Mouse (Mus musculus) MEL (cell line): ENCODE measurements around the gene Nfix. TPM values are rescaled to one million over a fixed set of nuclear protein-coding genes. Genes with fewer than 3 reads are reported as not detected.

ENCODE experiments used
- DNase-seq: peaks from one replicate; pipeline ENCODE4 v3.0.0; 2011; ENCODE audit warnings: low read depth, low spot score
- H3K27ac ChIP-seq: 2 replicates; pipeline ENCODE4 v1.5.1; 2012; ENCODE audit warnings: low read depth, mild to moderate bottlenecking, control low read depth, low read length, moderate library complexity; ENCODE audit not compliant: control insufficient read depth
- H3K27me3 ChIP-seq, 2 experiments: fragments of 150-350 bp in 1 of 2; sonication (generic) in 1 of 2; 2 replicates each; pipeline ENCODE4 v1.6.1; 2012; ENCODE audit warnings: low read length in 2 of 2, mild to moderate bottlenecking in 2 of 2, improper control_type of control experiment in 1 of 2, moderate library complexity in 1 of 2; ENCODE audit not compliant: insufficient read depth in 2 of 2, control insufficient read depth in 1 of 2
- H3K36me3 ChIP-seq, 2 experiments: 2 replicates each; pipeline ENCODE4 v1.6.1; 2012 to 2014; ENCODE audit warnings: low read length in 2 of 2, improper control_type of control experiment in 1 of 2, inconsistent platforms in 1 of 2, mild to moderate bottlenecking in 1 of 2; ENCODE audit not compliant: insufficient read depth in 2 of 2, control insufficient read depth in 1 of 2
- H3K4me1 ChIP-seq, 2 experiments: fragments of 150-350 bp in 1 of 2; sonication (generic) in 1 of 2; 2 replicates each; pipeline ENCODE4 v1.6.1; 2012; ENCODE audit warnings: low read length in 2 of 2, improper control_type of control experiment in 1 of 2, mild to moderate bottlenecking in 1 of 2; ENCODE audit not compliant: insufficient read depth in 2 of 2, control insufficient read depth in 1 of 2
- H3K4me3 ChIP-seq, 2 experiments: fragments of 150-350 bp in 1 of 2; sonication (generic) in 1 of 2; 2 replicates each; pipeline ENCODE4 v1.5.1; 2012; ENCODE audit warnings: low read depth in 2 of 2, low read length in 2 of 2, mild to moderate bottlenecking in 2 of 2, moderate library complexity in 2 of 2, control low read depth in 1 of 2, improper control_type of control experiment in 1 of 2; ENCODE audit not compliant: control insufficient read depth in 1 of 2, insufficient read depth in 1 of 2
- H3K79me2 ChIP-seq: 2 replicates; pipeline ENCODE4 v1.6.1; 2012; ENCODE audit warnings: mild to moderate bottlenecking, low read length, moderate library complexity; ENCODE audit not compliant: control insufficient read depth, poor library complexity, insufficient read depth
- H3K9ac ChIP-seq: 2 replicates; pipeline ENCODE4 v1.6.1; 2012; ENCODE audit warnings: low read depth, mild to moderate bottlenecking, control low read depth, low read length, moderate library complexity; ENCODE audit not compliant: control insufficient read depth, poor library complexity, severe bottlenecking
- H3K9me3 ChIP-seq: fragments of 150-350 bp; sonication (generic); replicated peaks from 2 replicates; pipeline ENCODE4 v1.6.1; 2012; ENCODE audit warnings: mild to moderate bottlenecking, low read length, improper control_type of control experiment, moderate library complexity; ENCODE audit not compliant: insufficient read depth
- BHLHE40 ChIP-seq: IDR thresholded peaks from 2 replicates; pipeline ENCODE4 v1.6.1; 2012; ENCODE audit warnings: low read depth, mild to moderate bottlenecking, inconsistent platforms, low read length, improper control_type of control experiment, borderline replicate concordance
- CHD2 ChIP-seq: IDR thresholded peaks from 2 replicates; pipeline ENCODE4 v1.6.1; 2011; ENCODE audit warnings: low read length, improper control_type of control experiment
- CTCF ChIP-seq, 3 experiments: IDR thresholded peaks in 2 of 3; conservative IDR thresholded peaks in 1 of 3; 2 replicates each; pipeline ENCODE4 v1.5.1; 2011 to 2012; ENCODE audit warnings: low read length in 3 of 3, low read depth in 2 of 3, mild to moderate bottlenecking in 2 of 3, improper control_type of control experiment in 1 of 3, inconsistent platforms in 1 of 3, mixed read lengths in 1 of 3, moderate library complexity in 1 of 3; ENCODE audit not compliant: control insufficient read depth in 1 of 3, insufficient read depth in 1 of 3, poor library complexity in 1 of 3, severe bottlenecking in 1 of 3
- E2F4 ChIP-seq: IDR thresholded peaks from 2 replicates; pipeline ENCODE4 v1.6.1; 2011; ENCODE audit warnings: low read depth, low read length, improper control_type of control experiment, borderline replicate concordance
- JUND ChIP-seq: IDR thresholded peaks from 2 replicates; pipeline ENCODE4 v1.6.1; 2011; ENCODE audit warnings: low read depth, mild to moderate bottlenecking, improper control_type of control experiment, low read length
- KAT2A ChIP-seq: conservative IDR thresholded peaks from 2 replicates; pipeline ENCODE4 v1.6.1; 2012; ENCODE audit warnings: low read depth, low read length, improper control_type of control experiment, inconsistent platforms
- MXI1 ChIP-seq: IDR thresholded peaks from 2 replicates; pipeline ENCODE4 v1.6.1; 2011; ENCODE audit warnings: mild to moderate bottlenecking, low read depth, low read length, improper control_type of control experiment
- MYB ChIP-seq: IDR thresholded peaks from 2 replicates; pipeline ENCODE4 v1.6.1; 2011; ENCODE audit warnings: mild to moderate bottlenecking, low read depth, low read length, improper control_type of control experiment
- NELFE ChIP-seq: IDR thresholded peaks from 2 replicates; pipeline ENCODE4 v1.6.1; 2011; ENCODE audit warnings: low read depth, low read length, improper control_type of control experiment
- POLR2A ChIP-seq, 2 experiments: IDR thresholded peaks; 2 replicates each; pipeline ENCODE4 v1.6.1; 2011 to 2012; ENCODE audit warnings: low read length in 2 of 2, mild to moderate bottlenecking in 2 of 2, control low read depth in 1 of 2, improper control_type of control experiment in 1 of 2, low read depth in 1 of 2, moderate library complexity in 1 of 2; ENCODE audit not compliant: control insufficient read depth in 1 of 2, insufficient read depth in 1 of 2, poor library complexity in 1 of 2
- TAL1 ChIP-seq: IDR thresholded peaks from 2 replicates; pipeline ENCODE4 v1.6.1; 2012; ENCODE audit warnings: mild to moderate bottlenecking, inconsistent platforms, low read length, moderate library complexity, mixed read lengths
- UBTF ChIP-seq: IDR thresholded peaks from 2 replicates; pipeline ENCODE4 v1.6.1; 2012; ENCODE audit warnings: low read depth, mild to moderate bottlenecking, inconsistent platforms, low read length, improper control_type of control experiment, moderate library complexity, borderline replicate concordance; ENCODE audit not compliant: insufficient read depth
- USF1 ChIP-seq: IDR thresholded peaks from 2 replicates; pipeline ENCODE4 v1.6.1; 2014; ENCODE audit warnings: low read depth, mild to moderate bottlenecking, inconsistent platforms, low read length, improper control_type of control experiment, moderate library complexity
- USF2 ChIP-seq, 2 experiments: IDR thresholded peaks; 2 replicates each; pipeline ENCODE4 v1.6.1; 2011 to 2012; ENCODE audit warnings: improper control_type of control experiment in 2 of 2, low read length in 2 of 2, borderline replicate concordance in 1 of 2, inconsistent platforms in 1 of 2, low read depth in 1 of 2, mild to moderate bottlenecking in 1 of 2; ENCODE audit not compliant: insufficient read depth in 1 of 2
- ZC3H11A ChIP-seq: IDR thresholded peaks from 2 replicates; pipeline ENCODE4 v1.6.1; 2012; ENCODE audit warnings: low read depth, mild to moderate bottlenecking, inconsistent platforms, low read length, improper control_type of control experiment
- ZKSCAN1 ChIP-seq: IDR thresholded peaks from 2 replicates; pipeline ENCODE4 v1.6.1; 2012; ENCODE audit warnings: low read depth, mild to moderate bottlenecking, inconsistent platforms, low read length, improper control_type of control experiment, moderate library complexity
- polyA plus RNA-seq, 2 experiments: library from polyadenylated mRNA; stranded (reverse) in 1 of 2; unstranded in 1 of 2; fragments of >175 nt in 1 of 2; fragments of >200 nt in 1 of 2; gene quantifications; 2 replicates each; pipeline versions ENCODE4 v1.2.1 to v1.2.4; 2012; ENCODE audit warnings: low replicate concordance in 2 of 2, low read depth in 1 of 2; ENCODE audit not compliant: insufficient read length in 2 of 2, insufficient read depth in 1 of 2, missing spikeins in 1 of 2
- total RNA-seq: library from RNA; depleted of rRNA; stranded (reverse); fragments of 300-350 nt; gene quantifications from 2 replicates; pipeline ENCODE4 v1.2.3, GENCODE M21; 2012

The Nfix gene
- total and polyA plus RNA-seq, 3 experiments, result 14.4 to 29.1 TPM; not detected in 1

DNA sequence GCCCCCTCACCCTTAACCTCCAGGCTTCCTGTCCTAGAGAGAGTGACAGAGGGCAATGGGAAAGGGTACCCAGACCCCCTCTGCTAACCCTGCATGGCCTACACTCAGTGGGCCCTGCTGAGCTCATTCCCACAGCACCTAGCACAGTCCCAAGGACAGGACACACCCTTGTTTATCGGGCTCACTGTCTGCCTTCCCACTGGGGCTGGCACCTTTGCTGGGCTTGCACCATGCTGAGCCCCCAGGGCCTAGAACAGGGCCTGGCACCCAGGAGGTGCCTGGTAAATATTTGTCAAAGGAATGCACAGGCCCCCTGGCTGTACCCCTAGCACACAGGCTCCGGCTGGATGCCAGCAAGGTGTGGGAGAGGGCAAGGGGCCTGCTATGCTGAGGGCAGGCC lies 9.6 kb downstream of the Nfix start:
- Histone ChIP-seq H3K9ac (no peak overlapping the region), H3K4me3 (no peak overlapping the region), H3K79me2 (peaks cover 25% of the 10 kb centered on the region), H3K4me1 (no peaks in the 10 kb centered on the region), H3K9me3 (no peaks in the 10 kb centered on the region), H3K27ac (no peak overlapping the region), H3K27me3 (no peaks in the 10 kb centered on the region), H3K36me3 (no peaks in the 10 kb centered on the region)
- no peak for DNase-seq
- no peak for TF ChIP-seq BHLHE40
- TF ChIP-seq USF2 (IDR thresholded peaks at IDR 0.05; ENCODE audit: borderline replicate concordance in 1 of 2, insufficient read depth in 1 of 2, low read depth in 1 of 2, low read length in 2 of 2), result no peak
- no peak for TF ChIP-seq MXI1
- no peak for TF ChIP-seq CHD2
- no peak for TF ChIP-seq TAL1
- TF ChIP-seq USF1, result no peak
- no peak for TF ChIP-seq NELFE
- no peak for TF ChIP-seq UBTF
- TF ChIP-seq MYB, result no peak
- no peak for TF ChIP-seq JUND
- no peak for TF ChIP-seq CTCF (IDR thresholded peaks at IDR 0.05 in 2 of 3, conservative IDR thresholded peaks at IDR 0.05 in 1 of 3; ENCODE audit: control insufficient read depth in 1 of 3, insufficient read depth in 1 of 3, low read depth in 2 of 3, low read length in 3 of 3, poor library complexity in 1 of 3, severe bottlenecking in 1 of 3)

DNA sequence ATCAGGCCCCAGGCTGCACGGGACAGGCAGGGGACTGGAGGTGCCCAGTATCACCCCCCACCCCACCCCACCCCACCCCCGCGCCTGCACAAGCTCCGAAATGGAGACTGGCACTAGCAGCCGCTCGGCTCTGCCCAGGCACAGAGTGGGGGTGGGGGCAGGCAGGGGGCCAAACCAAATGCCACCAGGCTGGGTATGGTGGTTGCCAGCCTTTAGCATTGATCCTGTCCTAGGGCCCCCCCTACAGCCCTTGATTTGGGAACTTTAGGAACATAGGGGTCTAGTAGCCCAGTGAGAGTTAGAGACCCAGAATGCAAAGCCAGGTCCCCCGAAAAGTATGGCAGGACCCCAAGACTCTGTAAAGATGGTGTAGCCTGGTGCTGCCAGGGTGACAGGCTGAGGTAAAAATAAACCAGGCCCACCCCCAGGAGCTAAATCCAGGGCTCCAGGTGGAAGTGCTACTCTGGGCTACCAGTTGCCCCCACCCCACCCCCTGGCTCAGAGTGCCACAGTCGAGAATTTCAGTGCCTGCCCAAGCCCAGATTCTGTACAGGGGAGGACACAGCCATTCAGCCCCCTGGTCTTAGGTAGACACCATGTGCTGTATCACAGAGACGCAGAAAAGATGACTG lies 10.2 kb downstream of the Nfix start:
- H3K9ac ChIP-seq, result no peak overlapping the region
- no peak for TF ChIP-seq E2F4
- TF ChIP-seq USF1, result no peak
- no peak for TF ChIP-seq NELFE
- TF ChIP-seq POLR2A (IDR thresholded peaks at IDR 0.05; ENCODE audit: control insufficient read depth in 1 of 2, insufficient read depth in 1 of 2, low read depth in 1 of 2, low read length in 2 of 2, poor library complexity in 1 of 2), result no peak
- TF ChIP-seq ZKSCAN1, result no peak
- no peak for TF ChIP-seq BHLHE40
- TF ChIP-seq KAT2A, result no peak
- no peak for TF ChIP-seq ZC3H11A
- TF ChIP-seq USF2 (IDR thresholded peaks at IDR 0.05; ENCODE audit: borderline replicate concordance in 1 of 2, insufficient read depth in 1 of 2, low read depth in 1 of 2, low read length in 2 of 2), result no peak
- TF ChIP-seq, all 39 proteins: peak for 0
- Histone ChIP-seq H3K36me3 (no peaks in the 10 kb centered on the region), H3K79me2 (peaks cover 21% of the 10 kb centered on the region; the same call in 1 of the 2 replicates), H3K4me3 (no peak overlapping the region), H3K27me3 (no peaks in the 10 kb centered on the region), H3K4me1 (no peaks in the 10 kb centered on the region), H3K27ac (no peak overlapping the region), H3K9me3 (no peaks in the 10 kb centered on the region)
- DNase-seq, result no peak
